In the genomic region with DNA sequence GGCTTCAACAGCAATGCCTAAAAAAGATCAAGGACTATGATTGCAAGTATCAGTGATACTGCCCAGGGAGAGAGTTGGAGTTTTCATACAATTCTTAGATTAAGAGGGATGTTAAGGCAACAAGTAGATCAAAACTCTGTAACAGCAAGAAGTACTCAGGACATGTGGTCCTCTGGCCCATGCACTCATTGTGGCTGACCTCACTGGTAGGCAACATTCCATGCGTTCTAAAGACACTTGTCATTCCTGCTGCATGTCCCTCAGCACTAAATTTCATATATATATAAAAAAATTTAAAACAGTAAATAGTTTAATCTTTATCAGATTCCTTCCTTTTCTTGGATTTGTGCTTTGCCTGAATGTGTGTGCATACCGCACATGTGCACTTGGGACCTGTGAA, we compare ENCODE assay signal across 29 mouse cellular contexts.
"Had no signal": no experiment of that assay in that cellular context is flagged by ENCODE, and none has a peak within 500 bp of the region (broad histone marks: within the 10 kb centered on the region; RNA-seq: fewer than 3 reads in every experiment).

No protein-coding gene starts in this region.

- H3K4me3 ChIP-seq: left cerebral cortex, adult 2 months; limb, embryonic 10.5 days; limb, embryonic 12.5 days; limb, embryonic 13.5 days; limb, embryonic 15.5 days; liver, embryonic 12.5 days; liver, embryonic 13.5 days; liver, embryonic 15.5 days; lung, embryonic 15.5 days; megakaryocyte, embryonic 14.5 days; midbrain, embryonic 10.5 days; midbrain, embryonic 12.5 days; midbrain, embryonic 13.5 days; midbrain, embryonic 15.5 days; myocyte had no signal

- H3K9ac ChIP-seq: limb, embryonic 12.5 days; limb, embryonic 13.5 days; limb, embryonic 15.5 days; liver, embryonic 12.5 days; liver, embryonic 13.5 days; liver, embryonic 14.5 days; liver, embryonic 15.5 days; liver, postnatal 0 days; lung, embryonic 14.5 days; lung, embryonic 15.5 days; midbrain, embryonic 12.5 days; midbrain, embryonic 13.5 days; midbrain, embryonic 15.5 days had no signal

- H3K36me3 ChIP-seq: limb, embryonic 10.5 days; limb, embryonic 12.5 days; limb, embryonic 13.5 days; limb, embryonic 15.5 days; liver, embryonic 12.5 days; liver, embryonic 13.5 days; liver, embryonic 15.5 days; lung, embryonic 15.5 days; midbrain, embryonic 10.5 days; midbrain, embryonic 12.5 days; midbrain, embryonic 13.5 days; midbrain, embryonic 15.5 days had no signal

- ATAC-seq: liver, embryonic 12.5 days; liver, postnatal 0 days; midbrain, embryonic 13.5 days; midbrain, embryonic 15.5 days; midbrain, embryonic 16.5 days had no signal

- H3K4me1 ChIP-seq: limb, embryonic 10.5 days; limb, embryonic 12.5 days; limb, embryonic 13.5 days; limb, embryonic 15.5 days; liver, embryonic 12.5 days; liver, embryonic 13.5 days; liver, embryonic 15.5 days; lung, embryonic 15.5 days; megakaryocyte, embryonic 14.5 days; midbrain, embryonic 10.5 days; midbrain, embryonic 12.5 days; midbrain, embryonic 13.5 days; midbrain, embryonic 15.5 days had no signal

- H3K9me3 ChIP-seq: limb, embryonic 10.5 days; limb, embryonic 12.5 days; limb, embryonic 13.5 days; limb, embryonic 15.5 days; liver, embryonic 12.5 days; liver, embryonic 13.5 days; liver, embryonic 15.5 days; lung, embryonic 15.5 days; megakaryocyte, embryonic 14.5 days; midbrain, embryonic 10.5 days; midbrain, embryonic 12.5 days; midbrain, embryonic 13.5 days; midbrain, embryonic 15.5 days had no signal

- H3K4me2 ChIP-seq: limb, embryonic 12.5 days; limb, embryonic 13.5 days; limb, embryonic 15.5 days; liver, embryonic 11.5 days; liver, embryonic 12.5 days; liver, embryonic 13.5 days; liver, embryonic 15.5 days; lung, embryonic 14.5 days; lung, embryonic 15.5 days; midbrain, embryonic 12.5 days; midbrain, embryonic 13.5 days; midbrain, embryonic 15.5 days had no signal

- H3K27ac ChIP-seq: left cerebral cortex, adult 2 months; limb, embryonic 10.5 days; limb, embryonic 12.5 days; limb, embryonic 13.5 days; limb, embryonic 15.5 days; liver, embryonic 12.5 days; liver, embryonic 13.5 days; liver, embryonic 14.5 days; liver, embryonic 15.5 days; lung, embryonic 15.5 days; macrophage; midbrain, embryonic 10.5 days; midbrain, embryonic 12.5 days; midbrain, embryonic 13.5 days; midbrain, embryonic 15.5 days had no signal

- H3K27me3 ChIP-seq: limb, embryonic 12.5 days; limb, embryonic 13.5 days; limb, embryonic 15.5 days; liver, embryonic 12.5 days; liver, embryonic 13.5 days; liver, embryonic 15.5 days; lung, embryonic 15.5 days; megakaryocyte, embryonic 14.5 days; midbrain, embryonic 12.5 days; midbrain, embryonic 13.5 days; midbrain, embryonic 15.5 days had no signal

- DNase-seq: left cerebral cortex, postnatal 4 days; liver; liver, embryonic 13.5 days; liver, postnatal 0 days; lung, adult 18-20 months; lung, adult 2 months; lung, embryonic 14.5 days; lung, postnatal 14 days; lung, postnatal 36 days; lung, postnatal 4 days; midbrain, embryonic 14.5 days had no signal
